1 mouse cellular context compared by ENCODE assay signal in genomic region chr10:75975216-75975615, GRCm38 (mm10).
TF ChIP-seq lines count a peak whose summit lies in the region.

No protein-coding gene starts in this region.

TF ChIP-seq in MEL, 35 proteins besides CTCF, POLR2A, EP300 and RAD21 (continued from another document):
- TF ChIP-seq NRF1 (IDR thresholded peaks at IDR 0.05; ENCODE audit: insufficient read depth, low read depth, low read length, poor library complexity, severe bottlenecking) (no peak), SMC3 (IDR thresholded peaks at IDR 0.05; ENCODE audit: low read depth, low read length) (peak; percentile 68), ZMIZ1 (IDR thresholded peaks at IDR 0.05; ENCODE audit: low read depth, low read length) (no peak), ZNF384 (IDR thresholded peaks at IDR 0.05; ENCODE audit: low read depth, low read length) (peak; percentile 34; the same call in 1 of the 2 replicates), JUND (IDR thresholded peaks at IDR 0.05; ENCODE audit: low read depth, low read length) (peak; percentile 61; the same call in 1 of the 2 replicates), MYB (IDR thresholded peaks at IDR 0.05; ENCODE audit: low read depth, low read length) (no peak), ETS1 (IDR thresholded peaks at IDR 0.05; ENCODE audit: low read depth, low read length) (no peak), MYC (IDR thresholded peaks at IDR 0.05; ENCODE audit: low read depth, low read length) (0 out of 2 replicates have a peak, but pooled peaks have one; percentile 42), MAZ (IDR thresholded peaks at IDR 0.05; ENCODE audit: low read depth, low read length) (no peak), GABPA (IDR thresholded peaks at IDR 0.05; ENCODE audit: low read depth, low read length) (no peak), ZC3H11A (IDR thresholded peaks at IDR 0.05; ENCODE audit: low read depth, low read length) (peak; percentile 35), POLR2AphosphoS2 (IDR thresholded peaks at IDR 0.05; ENCODE audit: low read length) (no peak), USF2 (IDR thresholded peaks at IDR 0.05; ENCODE audit: borderline replicate concordance in 1 of 2, insufficient read depth in 1 of 2, low read depth in 1 of 2, low read length in 2 of 2) (no peak), USF1 (IDR thresholded peaks at IDR 0.05; ENCODE audit: low read depth, low read length) (no peak)
